Mouse (Mus musculus): ENCODE measurements around the gene Zfp994. TPM values are rescaled to one million over a fixed set of nuclear protein-coding genes. Genes with fewer than 3 reads are reported as not detected.

The Zfp994 gene
- total and polyA plus RNA-seq, 3 experiments, result 2.2 to 6.2 (median 2.7) TPM

Other genes starting within 250 kb of the Zfp994 start
- gene Zfp947, start 59.4 kb downstream of the Zfp994 start, total RNA-seq (2012; rRNA removed), result 1.1 and 1.3 TPM in 2 replicates
- 5.9 and 7.3 TPM in 2 replicates for gene Zfp947, start 59.4 kb downstream of the Zfp994 start, total RNA-seq (2014; rRNA removed)
- 2.5 and 2.9 TPM in 2 replicates for gene Zfp947, start 59.4 kb downstream of the Zfp994 start, polyA plus RNA-seq (2012; ENCODE audit: insufficient read length, low read depth)
- gene CT030661.1, start 89.2 kb upstream of the Zfp994 start, total RNA-seq (2012; rRNA removed), result 8.0 and 9.0 TPM in 2 replicates
- 23.5 and 28.3 TPM in 2 replicates for gene CT030661.1, start 89.2 kb upstream of the Zfp994 start, total RNA-seq (2014; rRNA removed)
- 10.6 and 12.7 TPM in 2 replicates for gene CT030661.1, start 89.2 kb upstream of the Zfp994 start, polyA plus RNA-seq (2012; ENCODE audit: insufficient read length, low read depth)
- gene Zfp944, start 135.8 kb upstream of the Zfp994 start, total RNA-seq (2012; rRNA removed), result 2.6 and 3.9 TPM in 2 replicates
- 6.9 and 9.9 TPM in 2 replicates for gene Zfp944, start 135.8 kb upstream of the Zfp994 start, total RNA-seq (2014; rRNA removed)
- gene Zfp944, start 135.8 kb upstream of the Zfp994 start, polyA plus RNA-seq (2012; ENCODE audit: insufficient read length, low read depth), result 3.4 and 4.0 TPM in 2 replicates
- gene Zfp758, start 135.8 kb upstream of the Zfp994 start, total RNA-seq (2012; rRNA removed), result 2.1 and 2.6 TPM in 2 replicates
- gene Zfp758, start 135.8 kb upstream of the Zfp994 start, total RNA-seq (2014; rRNA removed), result 5.7 and 7.3 TPM in 2 replicates
- 1.2 and 1.7 TPM in 2 replicates for gene Zfp758, start 135.8 kb upstream of the Zfp994 start, polyA plus RNA-seq (2012; ENCODE audit: insufficient read length, low read depth)
- gene Zfp946, start 198.6 kb upstream of the Zfp994 start, total RNA-seq (2012; rRNA removed), result 1.9 and 2.7 TPM in 2 replicates
- 7.1 and 7.3 TPM in 2 replicates for gene Zfp946, start 198.6 kb upstream of the Zfp994 start, total RNA-seq (2014; rRNA removed)
- gene Zfp946, start 198.6 kb upstream of the Zfp994 start, polyA plus RNA-seq (2012; ENCODE audit: insufficient read length, low read depth), result 5.9 and 6.6 TPM in 2 replicates

Measured in CH12.LX (cell line).